Mouse (Mus musculus) heart, postnatal 10 days (tissue): ENCODE results near the gene Tmem159. TPM values are rescaled to one million over a fixed set of nuclear protein-coding genes. Genes with fewer than 3 reads are reported as not detected.
A peak's percentile ranks its signal among the peaks of the same experiment; 100 is the strongest.

Experiments
- DNase-seq, 2 experiments: peaks; one replicate each; pipeline ENCODE4 v3.0.0; 2021
- intact Hi-C: fragments of 180-260 bp; cut with DNase I; formaldehyde crosslinking; loops from one replicate; pipeline ENCODE4 v1.15.1; 2025
- total RNA-seq, 2 experiments: library from RNA; stranded (reverse); gene quantifications; 2 replicates each; pipeline ENCODE4 v1.2.3; 2021

The Tmem159 gene
- total RNA-seq, 2 experiments from 2014 or later: 14.9 to 17.2 TPM

DNA sequence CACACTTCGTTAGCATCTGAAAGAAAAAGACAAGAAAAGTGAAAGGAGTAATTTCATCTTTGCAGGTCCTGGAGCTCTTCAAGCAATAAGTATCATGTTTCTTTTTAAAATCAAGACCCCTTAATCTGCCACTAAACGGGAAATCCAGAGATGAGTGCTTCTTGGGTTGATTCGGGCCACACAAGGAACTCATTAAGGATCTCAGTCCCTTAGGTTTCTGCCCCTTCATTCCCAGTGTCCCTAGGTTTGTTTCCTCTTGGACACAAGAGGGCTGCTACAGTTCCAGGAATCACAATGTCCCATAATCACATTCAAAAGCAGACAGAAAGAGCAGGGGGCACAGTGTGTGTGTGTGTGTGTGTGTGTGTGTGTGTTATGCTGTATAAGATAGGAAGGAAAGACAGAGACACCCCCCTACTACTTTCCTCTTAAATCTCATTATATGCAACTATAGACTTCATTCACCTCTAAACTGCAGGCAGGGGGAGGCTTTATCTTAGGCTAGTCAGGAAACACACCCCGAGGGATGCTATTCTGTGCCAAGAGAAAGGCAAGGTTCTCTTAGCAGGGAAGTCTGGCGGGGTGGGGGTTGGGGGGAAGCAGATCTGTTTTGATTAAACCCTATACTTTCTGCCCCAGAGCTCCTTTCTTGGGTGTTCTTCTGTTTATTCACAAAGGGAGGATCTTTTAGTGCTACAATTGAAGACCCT is 25.0 kb downstream of the Tmem159 start:
- no peak for DNase-seq
- intact Hi-C loops: loop anchor here (10.0 kb wide), 1 partner anchor 508 kb away; the partner anchor contains the start of gene Uqcrc2

DNA sequence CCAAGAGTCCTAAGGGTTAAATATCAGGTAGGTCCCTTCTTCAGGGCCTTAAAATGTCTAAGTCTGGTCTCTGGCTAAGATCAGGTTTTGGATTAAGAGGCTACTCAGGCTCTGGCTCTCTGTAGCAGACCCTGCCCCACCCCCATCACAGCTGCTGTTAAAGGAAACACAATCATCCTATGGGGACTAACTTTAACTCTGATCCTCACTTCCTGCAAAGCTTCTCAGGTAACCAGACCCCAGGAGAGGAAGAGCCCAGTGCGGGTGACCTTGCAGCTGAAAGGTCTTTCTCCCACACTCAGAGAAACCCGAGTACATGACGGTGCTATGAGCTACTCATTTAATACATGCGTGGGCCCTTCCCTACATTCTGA is 25.5 kb downstream of the Tmem159 start:
- no peak for DNase-seq
- intact Hi-C loops: loop anchor here (10.0 kb wide), 1 partner anchor 507 kb away; the partner anchor contains the start of gene Uqcrc2

DNA sequence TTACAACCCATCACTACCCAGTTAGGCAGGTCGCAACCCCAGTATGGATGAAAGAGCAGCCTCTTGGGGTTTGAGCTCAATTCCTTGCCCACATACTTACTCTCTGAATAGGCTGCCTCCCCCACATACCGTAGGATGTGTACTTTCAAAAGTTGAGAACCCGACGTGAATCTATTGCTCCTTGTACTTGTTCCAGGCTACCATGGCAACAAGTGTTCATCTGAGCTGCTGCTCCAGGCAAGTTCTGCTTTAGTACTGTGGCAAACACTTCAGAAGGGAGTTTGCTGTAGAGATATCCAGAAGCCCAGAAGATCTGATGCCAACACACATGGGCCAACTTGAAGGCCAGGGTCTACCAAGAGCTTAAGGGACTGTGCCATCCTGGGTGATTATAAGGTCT is 26.8 kb downstream of the Tmem159 start:
- intact Hi-C loops: loop anchor here (10.0 kb wide), 1 partner anchor 506 kb away; the partner anchor contains the start of gene Uqcrc2
- DNase-seq: no peak

DNA sequence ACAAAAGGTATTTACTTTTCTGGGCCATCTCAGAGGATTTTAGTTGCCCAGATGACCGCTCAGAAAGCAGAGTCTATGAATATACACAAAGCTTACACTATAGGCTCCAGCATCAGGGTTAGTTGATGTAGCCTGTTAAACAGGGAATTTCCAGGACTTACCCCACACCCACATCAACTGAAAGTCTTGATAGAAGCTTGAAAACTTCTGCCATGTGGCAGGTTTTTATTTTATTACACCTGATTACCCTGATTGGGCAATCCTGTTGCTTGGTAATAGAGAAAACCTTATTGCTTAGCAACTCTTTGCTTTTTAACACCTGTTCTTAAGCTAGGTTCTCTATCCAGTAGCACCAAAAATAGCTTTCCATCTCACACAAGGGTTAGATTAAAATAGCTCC is 40.6 kb downstream of the Tmem159 start:
- DNase-seq: no peak
- intact Hi-C loops: no loop called here

DNA sequence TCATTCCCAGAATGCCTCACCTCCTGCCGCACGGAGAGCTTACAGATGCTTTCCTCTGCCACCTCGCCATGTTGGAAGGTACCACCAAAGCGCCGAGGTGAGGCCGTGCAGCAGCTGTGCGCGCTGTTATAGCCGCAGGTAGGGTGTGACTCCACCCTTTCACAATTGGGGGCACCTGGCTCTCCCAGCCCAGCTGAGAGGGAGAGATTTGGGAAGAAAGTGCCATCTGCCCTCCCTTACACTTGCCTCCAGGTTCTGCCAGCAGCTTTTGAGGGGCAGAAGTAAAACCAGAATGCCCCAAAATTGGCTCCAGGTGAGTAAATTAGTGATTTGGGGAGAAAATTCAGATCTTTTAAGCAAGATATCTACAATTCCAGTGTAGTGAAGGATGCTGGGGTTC is 43.0 kb downstream of the Tmem159 start, which contains the start of gene Zp2:
Gene Zp2, minus strand, starts transcription at position 101 of the 400 bp plus-strand sequence.
- intact Hi-C loops: no loop called here
- no peak for DNase-seq

DNA sequence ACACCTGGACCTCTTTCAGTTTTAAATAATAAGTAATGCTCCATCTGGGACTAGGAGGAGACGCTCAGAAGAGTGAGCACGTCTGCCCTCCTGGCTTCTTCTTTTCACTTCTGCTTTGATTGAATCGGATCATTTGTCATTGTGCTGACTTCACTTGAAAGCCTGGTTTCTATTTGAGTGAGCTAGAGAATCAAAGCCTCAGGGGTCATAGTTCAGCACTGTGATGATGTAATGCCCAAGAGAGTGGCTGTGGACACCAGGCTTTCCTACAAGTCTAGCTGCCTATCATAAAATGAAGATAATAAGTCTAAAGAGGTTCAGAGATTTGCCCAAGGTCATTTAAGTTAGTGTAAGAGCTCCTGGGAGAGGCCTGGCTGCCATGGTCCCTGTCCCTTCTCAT is 48.1 kb downstream of the Tmem159 start:
- intact Hi-C loops: no loop called here
- no peak for DNase-seq

DNA sequence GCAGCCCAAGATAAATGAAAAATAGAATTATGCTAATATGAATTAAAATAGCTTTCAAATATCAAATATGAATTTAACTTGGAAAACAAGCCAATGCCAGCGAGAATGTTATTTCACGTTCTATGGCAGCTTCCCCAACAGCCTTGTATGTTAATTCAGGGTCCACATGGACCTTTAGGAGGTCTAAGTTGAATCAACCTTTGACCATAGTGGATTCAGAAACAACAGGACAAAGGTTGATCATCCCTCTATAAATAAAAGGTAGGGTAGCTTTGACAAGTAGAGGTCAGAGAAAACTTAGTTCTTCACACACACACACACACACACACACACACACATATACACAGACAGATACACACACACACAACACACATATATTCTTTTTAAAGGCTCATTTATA is 48.7 kb downstream of the Tmem159 start:
- intact Hi-C loops: no loop called here
- no peak for DNase-seq

DNA sequence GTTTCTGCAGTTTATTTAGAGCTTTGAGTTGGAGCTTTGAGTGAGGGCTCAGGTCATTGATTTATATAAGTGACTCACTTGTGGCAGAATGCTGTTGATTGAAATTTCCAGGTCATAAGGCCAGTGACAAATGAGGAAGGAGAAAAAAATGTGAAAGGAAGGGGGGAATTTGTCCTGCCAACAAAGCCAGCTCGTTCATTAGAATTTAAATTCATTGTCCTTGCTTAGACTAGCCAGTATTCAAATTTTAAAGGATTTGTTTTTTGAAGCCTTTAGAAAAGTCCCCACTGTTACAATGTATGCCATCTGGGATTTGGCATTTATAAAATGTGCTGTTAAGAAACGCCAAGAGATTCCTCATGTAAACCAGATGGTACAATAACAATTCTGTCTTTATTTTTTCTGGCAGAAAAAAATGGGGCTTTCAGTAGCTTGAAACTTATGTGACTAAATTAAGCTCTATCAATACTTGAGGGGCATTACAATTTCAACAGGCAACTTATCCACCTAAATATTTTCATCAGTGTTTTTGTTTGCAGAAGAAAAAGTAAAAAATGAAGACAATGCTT is 54.8 kb downstream of the Tmem159 start:
- intact Hi-C loops: no loop called here

DNA sequence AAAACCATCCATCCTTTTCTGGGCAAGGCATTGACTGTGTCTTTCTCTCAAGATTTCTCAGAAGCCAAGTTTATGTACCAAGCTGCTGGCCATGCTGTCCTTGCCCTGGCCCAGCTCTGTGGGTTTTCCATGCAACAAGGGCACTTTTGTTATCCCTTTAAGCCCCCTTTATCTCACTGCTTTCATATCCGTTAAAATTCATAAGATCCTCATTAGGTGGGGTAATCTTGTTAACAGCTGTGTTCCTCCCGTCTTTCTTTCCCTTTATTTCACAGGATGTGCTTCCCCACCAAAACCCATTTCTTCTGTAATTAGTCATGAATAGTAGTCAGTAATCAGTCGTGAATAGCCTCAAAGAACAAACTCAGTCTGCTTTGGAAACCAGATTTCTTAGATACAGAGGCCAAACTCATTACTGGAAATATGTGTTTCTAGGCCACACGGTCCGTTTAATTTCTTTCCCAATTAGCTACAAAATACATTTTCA is 55.5 kb downstream of the Tmem159 start:
- intact Hi-C loops: no loop called here
- DNase-seq: no peak

More for the DNA sequence above, 54.8 kb downstream of the Tmem159 start:
- no peak for DNase-seq

DNA sequence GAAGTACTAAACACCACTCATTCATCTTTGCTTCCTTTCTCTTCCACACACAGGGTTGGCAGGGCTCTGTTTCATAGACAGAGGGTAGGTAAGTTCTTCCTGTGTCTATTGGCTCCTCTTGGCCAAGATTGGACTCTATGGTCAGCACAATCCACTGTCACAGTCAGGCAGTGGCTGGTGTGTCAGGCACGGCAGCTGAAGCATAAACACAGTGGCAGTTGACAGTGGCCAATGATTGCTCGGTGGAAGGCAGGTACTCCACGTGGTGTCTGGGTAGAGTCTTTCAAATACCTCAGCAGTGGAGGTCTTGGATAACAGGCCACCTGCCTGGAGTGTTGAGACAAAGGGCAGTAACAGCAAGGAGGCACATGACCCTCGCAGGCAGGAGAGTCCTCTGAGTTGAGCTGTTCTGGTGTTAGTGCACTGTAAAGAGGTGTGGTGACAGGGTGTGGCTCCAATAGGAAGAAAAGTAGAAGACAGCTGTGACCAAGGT is 56.0 kb downstream of the Tmem159 start:
- DNase-seq: no peak
- intact Hi-C loops: no loop called here

DNA sequence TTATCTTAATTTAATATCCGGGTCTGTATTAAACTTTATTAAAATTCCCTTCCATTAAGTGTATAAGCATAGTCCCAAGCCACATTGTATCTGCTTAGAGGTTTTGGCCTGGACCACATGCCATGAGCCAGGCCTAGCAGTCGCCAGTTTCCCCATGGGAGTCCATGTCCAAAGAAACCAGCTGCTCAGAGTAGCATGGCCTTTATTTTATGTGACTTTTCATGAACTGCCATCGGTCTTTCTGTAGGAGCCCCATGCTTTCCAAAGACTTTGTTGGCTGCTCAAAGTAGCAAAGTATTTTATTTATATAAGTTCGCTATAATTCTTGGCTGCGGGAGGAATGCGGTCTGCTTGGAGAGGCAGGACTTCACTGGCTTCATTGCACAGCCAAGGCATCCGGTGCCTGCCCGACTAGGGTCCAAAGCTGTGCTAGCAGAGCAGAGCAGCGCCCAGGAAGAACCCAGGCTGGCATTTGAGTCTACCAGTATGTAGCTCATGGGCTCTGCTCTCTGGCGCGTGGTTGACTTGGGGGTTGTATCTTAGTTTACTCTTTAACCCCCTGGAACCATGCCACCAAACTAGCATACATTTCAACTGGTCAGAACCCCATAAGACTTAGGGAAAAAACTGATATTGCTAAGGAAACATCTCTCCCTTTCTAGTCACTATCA is 61.6 kb downstream of the Tmem159 start:
- peak in 1 of 2 experiments; percentile 7 for DNase-seq
- intact Hi-C loops: no loop called here

Other genes with a start within 250 kb of the Tmem159 start
- 1 to 10 TPM; 6.6 to 7.6 TPM for gene Lyrm1, start 206.5 kb upstream of the Tmem159 start, total RNA-seq
- 10 to 100 TPM; 12.2 to 14.0 TPM for gene Dcun1d3, start 206.1 kb upstream of the Tmem159 start, total RNA-seq
- under 1 TPM in 1 of 2 experiments, not detected in 1; 0.12 TPM for gene Dnah3, start 7.1 kb upstream of the Tmem159 start, total RNA-seq
- gene Zp2, start 42.9 kb downstream of the Tmem159 start, total RNA-seq: under 1 TPM; 0.30 to 0.38 TPM
- under 1 TPM; 0.07 to 0.12 TPM for gene Anks4b, start 71.5 kb downstream of the Tmem159 start, total RNA-seq
- under 1 TPM; 0.19 to 0.45 TPM for gene Crym, start 99.8 kb downstream of the Tmem159 start, total RNA-seq
- gene Abca14, start 101.6 kb downstream of the Tmem159 start, total RNA-seq: not detected
- gene Abca15, start 226.3 kb downstream of the Tmem159 start, total RNA-seq: not detected